Mouse (Mus musculus): ENCODE measurements around the gene Ttc39b. TPM values are rescaled to one million over a fixed set of nuclear protein-coding genes. Genes with fewer than 3 reads are reported as not detected.

Gene Ttc39b
- total RNA-seq, 4 experiments from 2014 or later = 21.4 to 29.7 (median 26.3) TPM

GRCm38 (mm10) chr4:83316718-83317117 lies 7.3 kb downstream of the Ttc39b start:
- no peak for DNase-seq

GRCm38 (mm10) chr4:83315930-83316329 lies 8.1 kb downstream of the Ttc39b start:
- no peak for DNase-seq

GRCm38 (mm10) chr4:83314922-83315881 lies 8.9 kb downstream of the Ttc39b start:
- DNase-seq = no peak

GRCm38 (mm10) chr4:83314261-83314793 lies 9.7 kb downstream of the Ttc39b start:
- no peak for DNase-seq

- DNase-seq = no peak
These were observed 11.7 kb downstream of the Ttc39b start for GRCm38 (mm10) chr4:83312336-83312735.

- no peak for DNase-seq
These were observed 12.6 kb downstream of the Ttc39b start for GRCm38 (mm10) chr4:83311481-83311880.

- no peak for DNase-seq
These were observed 13.1 kb downstream of the Ttc39b start for GRCm38 (mm10) chr4:83310990-83311389.

GRCm38 (mm10) chr4:83308914-83309313 lies 15.1 kb downstream of the Ttc39b start:
- no peak for DNase-seq

- DNase-seq = no peak
These were observed 16.2 kb downstream of the Ttc39b start for GRCm38 (mm10) chr4:83307686-83308469.

- no peak for DNase-seq
These were observed 17.2 kb downstream of the Ttc39b start for GRCm38 (mm10) chr4:83306879-83307278.

GRCm38 (mm10) chr4:83305099-83305498 lies 19.0 kb downstream of the Ttc39b start:
- no peak for DNase-seq

GRCm38 (mm10) chr4:83302887-83303827 lies 20.9 kb downstream of the Ttc39b start:
- DNase-seq = peak; percentile 63

GRCm38 (mm10) chr4:83302123-83302737 lies 21.8 kb downstream of the Ttc39b start:
- no peak for DNase-seq

GRCm38 (mm10) chr4:83301713-83302112 lies 22.3 kb downstream of the Ttc39b start:
- DNase-seq = no peak

GRCm38 (mm10) chr4:83284768-83285350 lies 39.2 kb downstream of the Ttc39b start:
- no peak for DNase-seq

GRCm38 (mm10) chr4:83283973-83284767 lies 39.9 kb downstream of the Ttc39b start:
- no peak for DNase-seq

- no peak for DNase-seq
These were observed 41.6 kb downstream of the Ttc39b start for GRCm38 (mm10) chr4:83282424-83282823.

- DNase-seq = no peak
These were observed 44.8 kb downstream of the Ttc39b start for GRCm38 (mm10) chr4:83279236-83279635.

GRCm38 (mm10) chr4:83274241-83274640 lies 49.8 kb downstream of the Ttc39b start:
- no peak for DNase-seq

GRCm38 (mm10) chr4:83273616-83274050 lies 50.4 kb downstream of the Ttc39b start:
- no peak for DNase-seq

Measured in adrenal gland, adult 8-10 months (tissue).